Mouse (Mus musculus) forebrain, embryonic 10.5 days (tissue): ENCODE data around the gene Smim22. TPM values are rescaled to one million over a fixed set of nuclear protein-coding genes. Genes with fewer than 3 reads are reported as not detected.

Experiments used
- DNase-seq: peaks from one replicate; pipeline ENCODE4 v3.0.0-alpha.2; 2017; ENCODE audit warnings: low spot score; ENCODE audit errors: extremely low spot score
- H3K27ac ChIP-seq: fragments of 300-500 bp; sonication (generic); 2 replicates; pipeline ENCODE4 v1.5.1; 2016; ENCODE audit warnings: mild to moderate bottlenecking
- H3K27me3 ChIP-seq: fragments of 300-500 bp; sonication (generic); 2 replicates; pipeline ENCODE4 v1.6.1; 2016; ENCODE audit warnings: mild to moderate bottlenecking; ENCODE audit not compliant: poor library complexity, severe bottlenecking
- H3K36me3 ChIP-seq: fragments of 300-500 bp; sonication (generic); replicated peaks from 2 replicates; pipeline ENCODE4 v1.6.1; 2016; ENCODE audit warnings: mild to moderate bottlenecking, moderate library complexity
- H3K4me1 ChIP-seq: fragments of 300-500 bp; sonication (generic); 2 replicates; pipeline ENCODE4 v1.6.1; 2016
- H3K4me3 ChIP-seq: fragments of 300-500 bp; sonication (generic); 2 replicates; pipeline ENCODE4 v1.5.1; 2016; ENCODE audit warnings: mild to moderate bottlenecking, moderate library complexity
- H3K9me3 ChIP-seq: fragments of 300-500 bp; sonication (generic); 2 replicates; pipeline ENCODE4 v1.6.1; 2016; ENCODE audit warnings: mild to moderate bottlenecking, moderate library complexity
- WGBS: fragments of 180-500 bp; shearing (Covaris S2); methylation state at CpG from one replicate; pipeline ENCODE4 v1.1.7; 2016; 5-methylcytosine and 5-hydroxymethylcytosine counted together
- polyA plus RNA-seq: library from polyadenylated mRNA; unstranded; fragments of >200 nt; fragmentation: Nextera tagmentation; extraction: Ambion mirVana; gene quantifications from 2 replicates; pipeline ENCODE4 v1.2.1, GENCODE M21; 2016

Smim22 gene
- polyA plus RNA-seq, 1 experiment from 2014 or later = 1.7 TPM

GRCm38 (mm10) chr16:4978275-4979051, 28.6 kb upstream of the Smim22 start:
- Histone ChIP-seq H3K27me3 (no peaks in the 10 kb centered on the region), H3K4me1 (no peaks in the 10 kb centered on the region), H3K9me3 (no peaks in the 10 kb centered on the region), H3K36me3 (no peaks in the 10 kb centered on the region), H3K27ac (no peak overlapping the region), H3K4me3 (no peak overlapping the region)
- WGBS = 80% methylated on average over 5 of the region's 5 CpGs
- DNase-seq = no peak

GRCm38 (mm10) chr16:4979755-4980380, 27.2 kb upstream of the Smim22 start:
- no peaks in the 10 kb centered on the region for H3K36me3 ChIP-seq
- no peaks in the 10 kb centered on the region for H3K27me3 ChIP-seq
- no peaks in the 10 kb centered on the region for H3K4me1 ChIP-seq
- DNase-seq = no peak
- no peaks in the 10 kb centered on the region for H3K9me3 ChIP-seq
- no peak overlapping the region for H3K4me3 ChIP-seq
- H3K27ac ChIP-seq = no peak overlapping the region
- 77% methylated on average over 4 of the region's 4 CpGs for WGBS

- Histone ChIP-seq H3K4me3 (no peak overlapping the region), H3K36me3 (no peaks in the 10 kb centered on the region), H3K9me3 (no peaks in the 10 kb centered on the region), H3K27me3 (no peaks in the 10 kb centered on the region), H3K27ac (no peak overlapping the region), H3K4me1 (no peaks in the 10 kb centered on the region)
- WGBS = 93% methylated on average over 12 of the region's 12 CpGs
- DNase-seq = no peak
These were observed 22.4 kb upstream of the Smim22 start for GRCm38 (mm10) chr16:4984717-4985116.

- no peaks in the 10 kb centered on the region for H3K36me3 ChIP-seq
- H3K9me3 ChIP-seq = no peaks in the 10 kb centered on the region
- 86% methylated on average over 4 of the region's 4 CpGs for WGBS
- no peak overlapping the region for H3K27ac ChIP-seq
- no peak for DNase-seq
- no peaks in the 10 kb centered on the region for H3K4me1 ChIP-seq
- H3K4me3 ChIP-seq = no peak overlapping the region
- no peaks in the 10 kb centered on the region for H3K27me3 ChIP-seq
These were observed 13.8 kb upstream of the Smim22 start for GRCm38 (mm10) chr16:4993276-4993675.

GRCm38 (mm10) chr16:4997553-4997952, 9.5 kb upstream of the Smim22 start, which contains the start of gene Sept12:
Gene Sept12 (minus strand): TSS chr16:4997852.
- H3K36me3 ChIP-seq = no peaks in the 10 kb centered on the region
- no peak within 1 kb of the TSS for H3K27ac ChIP-seq
- no peak within 1 kb of the TSS for H3K4me3 ChIP-seq
- WGBS = 61% methylated on average over 3 of the region's 3 CpGs
- H3K27me3 ChIP-seq = no peaks in the 10 kb centered on the region
- H3K4me1 ChIP-seq = no peaks in the 10 kb centered on the region
- no peak for DNase-seq
- H3K9me3 ChIP-seq = no peaks in the 10 kb centered on the region

- Histone ChIP-seq H3K27ac (no peak overlapping the region), H3K4me3 (no peak overlapping the region), H3K4me1 (no peaks in the 10 kb centered on the region), H3K9me3 (no peaks in the 10 kb centered on the region), H3K27me3 (no peaks in the 10 kb centered on the region), H3K36me3 (no peaks in the 10 kb centered on the region)
- DNase-seq = no peak
- 86% methylated on average over 1 of the region's 1 CpGs for WGBS
These were observed 8.1 kb upstream of the Smim22 start for GRCm38 (mm10) chr16:4998984-4999383.

GRCm38 (mm10) chr16:5000611-5001010, 6.5 kb upstream of the Smim22 start:
- Histone ChIP-seq H3K4me1 (no peaks in the 10 kb centered on the region), H3K4me3 (no peak overlapping the region), H3K36me3 (no peaks in the 10 kb centered on the region), H3K9me3 (no peaks in the 10 kb centered on the region), H3K27me3 (no peaks in the 10 kb centered on the region), H3K27ac (no peak overlapping the region)
- DNase-seq = no peak
- WGBS = 76% methylated on average over 3 of the region's 3 CpGs

GRCm38 (mm10) chr16:5007492-5007891, 404 bp downstream of the Smim22 start:
- Histone ChIP-seq H3K4me1 (peaks cover 17% of the 10 kb centered on the region), H3K9me3 (no peaks in the 10 kb centered on the region), H3K36me3 (peaks cover 14% of the 10 kb centered on the region), H3K27ac (peak overlapping the region; percentile 53; the same call in 1 of the 2 replicates), H3K27me3 (no peaks in the 10 kb centered on the region), H3K4me3 (no peak overlapping the region)
- DNase-seq = no peak
- 47% methylated on average over 6 of the region's 6 CpGs for WGBS

- Histone ChIP-seq H3K4me3 (no peak overlapping the region), H3K27me3 (no peaks in the 10 kb centered on the region), H3K4me1 (peaks cover 23% of the 10 kb centered on the region), H3K27ac (peak overlapping the region; percentile 53; the same call in 1 of the 2 replicates), H3K36me3 (peaks cover 14% of the 10 kb centered on the region), H3K9me3 (no peaks in the 10 kb centered on the region)
- no peak for DNase-seq
- 84% methylated on average over 12 of the region's 12 CpGs for WGBS
These were observed 988 bp downstream of the Smim22 start for GRCm38 (mm10) chr16:5008076-5008475.

GRCm38 (mm10) chr16:5010371-5010935, 3.4 kb downstream of the Smim22 start:
- 91% methylated on average over 10 of the region's 10 CpGs for WGBS
- Histone ChIP-seq H3K4me3 (no peak overlapping the region), H3K27me3 (no peaks in the 10 kb centered on the region), H3K4me1 (peaks cover 24% of the 10 kb centered on the region), H3K9me3 (no peaks in the 10 kb centered on the region), H3K36me3 (peaks cover 28% of the 10 kb centered on the region), H3K27ac (no peak overlapping the region)
- no peak for DNase-seq

- Histone ChIP-seq H3K36me3 (peaks cover 36% of the 10 kb centered on the region), H3K27me3 (no peaks in the 10 kb centered on the region), H3K9me3 (no peaks in the 10 kb centered on the region), H3K4me3 (no peak overlapping the region), H3K27ac (no peak overlapping the region), H3K4me1 (peaks cover 24% of the 10 kb centered on the region)
- WGBS = 89% methylated on average over 7 of the region's 7 CpGs
- DNase-seq = no peak
These were observed 4.2 kb downstream of the Smim22 start for GRCm38 (mm10) chr16:5011285-5011684.

- DNase-seq = no peak
- Histone ChIP-seq H3K27ac (peak overlapping the region; percentile 86), H3K36me3 (peaks cover 46% of the 10 kb centered on the region), H3K4me3 (peak overlapping the region; percentile 73), H3K27me3 (no peaks in the 10 kb centered on the region), H3K4me1 (peaks cover 20% of the 10 kb centered on the region), H3K9me3 (no peaks in the 10 kb centered on the region)
- WGBS = 55% methylated on average over 13 of the region's 13 CpGs
These were observed 5.2 kb downstream of the Smim22 start for GRCm38 (mm10) chr16:5012036-5013005.
